Mouse (Mus musculus) bone marrow macrophage, adult 2 months (primary cell): Measurements from ENCODE around the gene Ctr9.

Experiments used
- CTCF ChIP-seq: IDR thresholded peaks from 2 replicates; pipeline ENCODE4 v1.5.1; 2012; ENCODE audit warnings: low read depth, mild to moderate bottlenecking, low read length, moderate library complexity
- POLR2A ChIP-seq: IDR thresholded peaks from 2 replicates; pipeline ENCODE4 v1.6.1; 2012; ENCODE audit warnings: mild to moderate bottlenecking, low read depth, low read length, borderline replicate concordance

GRCm38 (mm10) chr7:110985581-110986265 is 43.0 kb upstream of the Ctr9 start:
- TF ChIP-seq CTCF (no peak), POLR2A (no peak)
